Mouse (Mus musculus) liver, embryonic 14.5 days (tissue): ENCODE measurements around the gene Dnmt3a. TPM values are rescaled to one million over a fixed set of nuclear protein-coding genes. Genes with fewer than 3 reads are reported as not detected.

ENCODE experiments used
- ATAC-seq: fragments of 200-750 bp; cut with Nextera tagmentation; 2 replicates; pipeline ENCODE4 v1.8.0; 2017; ENCODE audit warnings: moderate number of reproducible peaks, mild to moderate bottlenecking, moderate library complexity; ENCODE audit not compliant: insufficient read depth
- DNase-seq, 3 experiments: peaks; one replicate each; pipeline ENCODE4 v3.0.0-alpha.2; 2012 to 2013; ENCODE audit warnings: low read depth in 3 of 3, low spot score in 3 of 3
- H3K27ac ChIP-seq: fragments of 300-500 bp; sonication (generic); 2 replicates; pipeline ENCODE4 v1.5.1; 2014; ENCODE audit warnings: moderate library complexity, mild to moderate bottlenecking, control low read depth, inconsistent platforms
- H3K27me3 ChIP-seq: fragments of 300-500 bp; sonication (generic); 2 replicates; pipeline ENCODE4 v1.6.1; 2014; ENCODE audit warnings: mild to moderate bottlenecking, low read length, moderate library complexity; ENCODE audit not compliant: control insufficient read depth, insufficient read depth
- H3K36me3 ChIP-seq: fragments of 300-500 bp; sonication (generic); replicated peaks from 2 replicates; pipeline ENCODE4 v1.6.1; 2014; ENCODE audit warnings: low read depth; ENCODE audit not compliant: control insufficient read depth, insufficient read depth
- H3K4me1 ChIP-seq, 2 experiments: fragments of 200-500 bp in 1 of 2; fragments of 300-500 bp in 1 of 2; sonication (generic) in 1 of 2; replicated peaks; 2 replicates each; pipeline ENCODE4 v1.6.1; 2012 to 2014; ENCODE audit warnings: antibody characterized with exemption in 1 of 2, inconsistent platforms in 1 of 2, low read length in 1 of 2; ENCODE audit not compliant: control insufficient read depth in 2 of 2, insufficient read depth in 2 of 2
- H3K4me2 ChIP-seq: fragments of 300-500 bp; sonication (generic); 2 replicates; pipeline ENCODE4 v1.6.1; 2014; ENCODE audit warnings: low read depth, mild to moderate bottlenecking, control low read depth, moderate library complexity
- H3K4me3 ChIP-seq, 2 experiments: fragments of 200-500 bp in 1 of 2; fragments of 300-500 bp in 1 of 2; sonication (generic) in 1 of 2; 2 replicates each; pipeline ENCODE4 v1.5.1; 2012 to 2014; ENCODE audit warnings: low read depth in 2 of 2, low read length in 2 of 2, mild to moderate bottlenecking in 2 of 2, control low read depth in 1 of 2, inconsistent platforms in 1 of 2, moderate library complexity in 1 of 2; ENCODE audit not compliant: insufficient read depth in 1 of 2
- H3K9ac ChIP-seq: fragments of 300-500 bp; sonication (generic); replicated peaks from 2 replicates; pipeline ENCODE4 v1.6.1; 2014; ENCODE audit warnings: mild to moderate bottlenecking, control low read depth, moderate library complexity
- H3K9me3 ChIP-seq: fragments of 300-500 bp; sonication (generic); 2 replicates; pipeline ENCODE4 v1.6.1; 2016; ENCODE audit warnings: low read length, mixed read lengths; ENCODE audit not compliant: control insufficient read depth
- CTCF ChIP-seq: IDR thresholded peaks from 2 replicates; pipeline ENCODE4 v1.5.1; 2016; ENCODE audit warnings: antibody characterized with exemption, low read depth, control low read depth
- EP300 ChIP-seq: IDR thresholded peaks from 2 replicates; pipeline ENCODE4 v1.6.1; 2016; ENCODE audit warnings: antibody characterized with exemption, low read depth
- WGBS: fragments of 180-500 bp; shearing (Covaris S2); extraction: QIAGEN DNeasy Blood & Tissue Kit; methylation state at CpG from one replicate; pipeline ENCODE4 v1.1.7; 2014; ENCODE audit not compliant: insufficient replicate concordance; 5-methylcytosine and 5-hydroxymethylcytosine counted together
- polyA plus RNA-seq, 2 experiments: library from polyadenylated mRNA; depleted of rRNA in 1 of 2; stranded (reverse) in 1 of 2; unstranded in 1 of 2; fragments of >200 nt; fragmentation: Nextera tagmentation in 1 of 2; extraction: Ambion mirVana in 1 of 2; gene quantifications; 2 replicates each; pipeline versions ENCODE4 v1.2.1 to v1.2.3; 2012 to 2014

Gene Dnmt3a
- polyA plus RNA-seq, 2 experiments = 5.3 to 12.8 TPM

DNA sequence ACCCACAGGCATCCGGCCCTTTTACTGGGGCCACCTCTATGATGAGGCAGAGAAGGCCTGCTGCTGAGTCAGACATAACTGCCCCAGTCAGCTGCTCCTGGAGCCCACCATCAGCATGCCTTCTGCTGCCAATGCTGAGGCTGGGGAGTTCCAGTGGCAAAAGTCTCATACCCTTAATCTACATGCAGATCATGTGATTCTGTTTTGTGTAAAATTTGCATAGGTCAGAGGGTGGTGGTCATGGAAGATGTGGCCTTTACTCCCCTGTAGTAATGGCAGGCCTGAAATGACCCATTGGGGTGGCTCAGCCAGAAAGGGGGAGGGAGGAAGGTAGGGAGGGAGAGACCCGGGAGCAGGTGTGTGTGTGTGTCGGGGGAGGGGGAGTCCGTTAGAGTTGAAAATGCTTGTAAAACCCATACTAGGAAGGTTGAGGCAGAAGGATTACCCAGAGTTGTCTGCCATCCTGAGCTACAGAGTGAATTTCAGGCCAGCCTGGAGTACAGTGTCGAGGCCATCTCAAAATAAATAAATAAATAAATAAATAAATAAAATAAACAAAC, 16.1 kb upstream of the Dnmt3a start:
- H3K9me3 ChIP-seq = no peaks in the 10 kb centered on the region
- no peak overlapping the region for H3K27ac ChIP-seq
- 60% methylated on average over 5 of the region's 5 CpGs for WGBS
- DNase-seq (no peak), ATAC-seq (no peak)
- no peak overlapping the region for H3K9ac ChIP-seq
- H3K27me3 ChIP-seq = no peaks in the 10 kb centered on the region
- no peak overlapping the region for H3K4me2 ChIP-seq
- H3K4me1 ChIP-seq = 0 out of 4 replicates have a peak, but pooled peaks cover 0 to 2% of the 10 kb centered on the region in 2 experiments
- no peaks in the 10 kb centered on the region for H3K36me3 ChIP-seq
- H3K4me3 ChIP-seq = no peak overlapping the region
- no peak for TF ChIP-seq EP300
- TF ChIP-seq CTCF = no peak

DNA sequence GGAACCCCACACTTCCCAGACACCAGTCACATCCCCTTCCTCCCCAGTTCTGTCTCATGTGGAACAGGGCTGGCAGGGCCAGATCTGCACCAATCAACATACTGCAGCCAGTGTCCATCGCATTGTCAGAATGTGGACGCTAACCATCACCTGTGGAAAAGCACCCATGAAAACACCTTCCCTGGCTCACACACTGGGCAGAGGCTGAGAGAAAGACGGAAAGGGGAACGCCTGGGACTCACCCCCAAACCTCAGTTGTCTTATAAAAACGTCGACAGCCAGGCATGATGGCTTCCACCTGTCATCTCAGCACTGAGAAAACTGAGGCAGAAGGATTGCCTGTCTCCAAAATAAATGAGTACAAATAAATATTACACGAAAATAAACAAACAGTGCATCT, 14.6 kb upstream of the Dnmt3a start:
- ATAC-seq = no peak
- Histone ChIP-seq H3K27me3 (no peaks in the 10 kb centered on the region), H3K4me1 (0 out of 4 replicates have a peak, but pooled peaks cover 0 to 2% of the 10 kb centered on the region in 2 experiments), H3K27ac (no peak overlapping the region), H3K9ac (peak overlapping the region; percentile 31; the same call in 1 of the 2 replicates), H3K4me3 (peak overlapping the region; percentile 4 to 27; a peak in 3 of 4 replicates), H3K36me3 (no peaks in the 10 kb centered on the region), H3K9me3 (no peaks in the 10 kb centered on the region), H3K4me2 (peak overlapping the region; percentile 57)
- 37% methylated on average over 7 of the region's 7 CpGs for WGBS
- DNase-seq = no peak
- TF ChIP-seq EP300 (no peak), CTCF (no peak)

DNA sequence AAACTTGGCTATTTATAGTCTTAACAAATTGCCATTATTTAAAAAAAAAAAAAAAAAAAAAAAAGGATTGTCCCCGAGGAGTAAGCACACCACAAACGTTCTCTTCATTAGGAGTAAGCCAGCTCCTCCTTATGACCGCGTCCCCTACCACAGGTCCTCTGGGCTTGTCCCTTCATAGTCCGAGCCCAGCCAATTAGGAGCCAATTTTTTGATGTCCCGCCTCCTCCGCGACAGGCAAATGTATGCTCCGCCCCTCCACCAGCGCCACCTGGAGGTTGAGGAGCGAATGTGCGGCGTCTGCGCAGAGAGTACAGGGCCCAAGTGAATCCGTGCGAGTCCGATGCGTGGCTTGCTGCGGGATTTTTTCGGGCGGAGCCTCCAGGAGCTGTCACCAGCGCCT, 14.1 kb upstream of the Dnmt3a start:
- under 1% methylated on average over 22 of the region's 22 CpGs for WGBS
- no peak for TF ChIP-seq EP300
- TF ChIP-seq CTCF = peak; percentile 98
- DNase-seq (peak; percentile 78 to 81 (median 78)), ATAC-seq (peak; percentile 86)
- no peaks in the 10 kb centered on the region for H3K36me3 ChIP-seq
- no peaks in the 10 kb centered on the region for H3K9me3 ChIP-seq
- no peak overlapping the region for H3K27ac ChIP-seq
- 0 out of 4 replicates have a peak, but pooled peaks cover 0 to 2% of the 10 kb centered on the region in 2 experiments for H3K4me1 ChIP-seq
- peak overlapping the region; percentile 57 for H3K4me2 ChIP-seq
- H3K4me3 ChIP-seq = peak overlapping the region in 1 of 2 experiments; percentile 35; a peak in 2 of 4 replicates
- no peak overlapping the region for H3K9ac ChIP-seq
- no peaks in the 10 kb centered on the region for H3K27me3 ChIP-seq

DNA sequence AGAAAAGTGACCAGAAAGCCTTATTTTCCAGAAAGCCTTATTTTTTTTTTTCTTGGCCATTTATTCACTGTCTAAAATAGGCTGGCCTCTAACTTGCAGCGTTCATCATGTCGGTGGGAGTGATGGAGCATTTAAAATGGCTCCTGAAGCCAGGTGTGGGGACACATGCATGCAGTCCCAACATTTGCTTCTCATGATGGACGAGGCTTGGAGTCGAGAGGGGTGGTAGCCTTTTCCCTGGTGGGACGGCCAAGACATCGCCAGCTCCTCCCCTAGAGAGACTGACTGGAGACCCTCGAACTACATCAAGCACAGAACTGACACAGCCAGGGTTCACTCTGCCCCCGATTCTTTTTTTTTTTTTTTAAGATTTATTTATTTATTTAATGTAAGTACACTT, 13.6 kb upstream of the Dnmt3a start:
- 18% methylated on average over 8 of the region's 8 CpGs for WGBS
- peak overlapping the region; percentile 57 for H3K4me2 ChIP-seq
- 0 out of 4 replicates have a peak, but pooled peaks cover 0 to 2% of the 10 kb centered on the region in 2 experiments for H3K4me1 ChIP-seq
- no peaks in the 10 kb centered on the region for H3K9me3 ChIP-seq
- no peaks in the 10 kb centered on the region for H3K27me3 ChIP-seq
- H3K27ac ChIP-seq = no peak overlapping the region
- ATAC-seq (no peak), DNase-seq (no peak)
- peak overlapping the region in 1 of 2 experiments; percentile 35; a peak in 1 of 4 replicates for H3K4me3 ChIP-seq
- H3K36me3 ChIP-seq = no peaks in the 10 kb centered on the region
- H3K9ac ChIP-seq = no peak overlapping the region
- TF ChIP-seq CTCF = no peak
- TF ChIP-seq EP300 = no peak

DNA sequence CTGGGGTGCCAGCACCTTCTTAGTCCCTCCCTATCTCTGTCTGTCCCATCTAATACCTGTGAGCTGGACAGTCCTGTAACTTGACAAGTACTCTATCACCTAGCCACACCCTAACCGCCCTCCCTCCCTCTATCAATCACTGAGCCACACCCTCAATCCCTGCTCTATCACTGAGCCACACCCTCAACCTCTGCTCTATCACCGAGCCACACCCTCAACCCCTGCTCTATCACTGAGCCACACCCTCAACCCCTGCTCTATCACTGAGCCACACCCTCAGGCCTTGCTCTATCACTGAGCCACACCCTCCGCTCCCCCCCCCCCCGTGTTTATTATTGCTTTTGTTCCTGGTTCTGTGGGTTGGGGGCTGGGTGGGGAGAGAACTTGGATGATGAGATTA, 10.2 kb upstream of the Dnmt3a start:
- WGBS = 26% methylated on average over 4 of the region's 4 CpGs
- ATAC-seq (no peak), DNase-seq (no peak)
- no peaks in the 10 kb centered on the region for H3K27me3 ChIP-seq
- no peak overlapping the region for H3K27ac ChIP-seq
- H3K9ac ChIP-seq = no peak overlapping the region
- H3K36me3 ChIP-seq = no peaks in the 10 kb centered on the region
- no peak overlapping the region for H3K4me2 ChIP-seq
- H3K4me1 ChIP-seq = 0 out of 4 replicates have a peak, but pooled peaks cover 0 to 2% of the 10 kb centered on the region in 2 experiments
- no peak overlapping the region for H3K4me3 ChIP-seq
- TF ChIP-seq EP300 = no peak
- H3K9me3 ChIP-seq = no peaks in the 10 kb centered on the region
